Comparison of ENCODE assay signal across 12 mouse cellular contexts in genomic region chr11:104393196-104393595, GRCm38 (mm10).
DNase-seq lines count a peak whose midpoint lies in the region; ATAC-seq and TF ChIP-seq lines count a peak whose summit lies in the region.
"Had no signal": no experiment of that assay in that cellular context is flagged by ENCODE, and none has a peak within 500 bp of the region (broad histone marks: within the 10 kb centered on the region; RNA-seq: fewer than 3 reads in every experiment).

No protein-coding gene starts in this region.

- no peak for TF ChIP-seq EP300 in liver, postnatal 0 days (IDR thresholded peaks at IDR 0.05; ENCODE audit: low read depth)

- peak overlapping the region; percentile 46; the same call in 1 of the 2 replicates for H3K27ac ChIP-seq in liver, postnatal 0 days (ENCODE audit: low read depth)
- no peak overlapping the region for H3K27ac ChIP-seq in thymus, adult 2 months (ENCODE audit: control insufficient read depth, insufficient read depth, low read length)
- H3K27ac ChIP-seq: hindbrain, embryonic 13.5 days; limb, embryonic 13.5 days; neural tube, embryonic 12.5 days had no signal

- H3K4me1 ChIP-seq in liver, postnatal 0 days (ENCODE audit: insufficient read depth) = peaks cover 13% of the 10 kb centered on the region
- H3K4me1 ChIP-seq in thymus, adult 2 months (replicated peaks; ENCODE audit: control insufficient read depth, insufficient read depth, low read length) = no peaks in the 10 kb centered on the region
- H3K4me1 ChIP-seq: hindbrain, embryonic 13.5 days; limb, embryonic 13.5 days; neural tube, embryonic 12.5 days had no signal

- no peak overlapping the region for H3K4me3 ChIP-seq in liver, postnatal 0 days (ENCODE audit: low read depth, low read length)
- no peak overlapping the region for H3K4me3 ChIP-seq in thymus, adult 2 months (ENCODE audit: control insufficient read depth, insufficient read depth, low read length)
- H3K4me3 ChIP-seq: hindbrain, embryonic 13.5 days; limb, embryonic 13.5 days; megakaryocyte, embryonic 14.5 days; neural tube, embryonic 12.5 days had no signal

- intact Hi-C loops in heart, postnatal 10 days (cut with DNase I) = loop anchor here (5.0 kb wide), 1 partner anchor 44 kb away; no protein-coding TSS in a partner anchor

- H3K27me3 ChIP-seq in liver, postnatal 0 days (ENCODE audit: insufficient read depth, low read length) = no peaks in the 10 kb centered on the region
- H3K27me3 ChIP-seq in thymus, adult 2 months (ENCODE audit: control insufficient read depth, insufficient read depth, low read length) = no peaks in the 10 kb centered on the region
- H3K27me3 ChIP-seq: hindbrain, embryonic 13.5 days; limb, embryonic 13.5 days; megakaryocyte, embryonic 14.5 days; neural tube, embryonic 12.5 days had no signal

- no peaks in the 10 kb centered on the region for H3K9me3 ChIP-seq in liver, postnatal 0 days (ENCODE audit: low read length)
- H3K9me3 ChIP-seq: hindbrain, embryonic 13.5 days; limb, embryonic 13.5 days; megakaryocyte, embryonic 14.5 days; neural tube, embryonic 12.5 days had no signal

- H3K4me2 ChIP-seq in liver, postnatal 0 days (ENCODE audit: low read depth, low read length) = no peak overlapping the region
- H3K4me2 ChIP-seq: hindbrain, embryonic 13.5 days; limb, embryonic 13.5 days; neural tube, embryonic 12.5 days had no signal

- TF ChIP-seq CTCF in liver, postnatal 0 days (IDR thresholded peaks at IDR 0.05; ENCODE audit: low read depth) = no peak
- TF ChIP-seq CTCF in thymus, adult 2 months (IDR thresholded peaks at IDR 0.05; ENCODE audit: borderline replicate concordance, control insufficient read depth, extremely low read depth, insufficient read depth, low read length, poor library complexity) = no peak

- peak; percentile 10 to 39 for DNase-seq in heart, postnatal 10 days
- DNase-seq in heart, adult 11 months = no peak
- DNase-seq in liver, postnatal 0 days = no peak
- no peak for DNase-seq in liver
- peak; percentile 45 for DNase-seq in brain, adult 2 months (ENCODE audit: low read depth, low spot score)
- peak; percentile 24 for DNase-seq in gastrocnemius, postnatal 10 days
- no peak for DNase-seq in thymus, adult 2 months
- DNase-seq: thymus, adult 18-20 months had no signal

- no peak overlapping the region for H3K9ac ChIP-seq in liver, postnatal 0 days (replicated peaks)
- H3K9ac ChIP-seq: hindbrain, embryonic 13.5 days; limb, embryonic 13.5 days; neural tube, embryonic 12.5 days had no signal

- H3K36me3 ChIP-seq in liver, postnatal 0 days (replicated peaks; ENCODE audit: insufficient read depth, low read length) = no peaks in the 10 kb centered on the region; the same call in 1 of the 2 replicates
- H3K36me3 ChIP-seq in thymus, adult 2 months (ENCODE audit: control insufficient read depth, insufficient read depth, low read length) = peaks cover 7% of the 10 kb centered on the region; the same call in 1 of the 2 replicates
- H3K36me3 ChIP-seq: hindbrain, embryonic 13.5 days; neural tube, embryonic 12.5 days had no signal

- WGBS in liver, postnatal 0 days (ENCODE audit: insufficient replicate concordance) = 78% methylated on average over 6 of the region's 6 CpGs
- WGBS in thymus, adult 2 months = 92% methylated on average over 6 of the region's 6 CpGs

- TF ChIP-seq POLR2A in thymus, adult 2 months (IDR thresholded peaks at IDR 0.05; ENCODE audit: control insufficient read depth, extremely low read depth, insufficient read depth, low read length, poor library complexity) = no peak

- ATAC-seq in liver, postnatal 0 days = no peak

Comparison
In these comparisons a context has a peak if more than half of its experiments do, and no peak if none do; other contexts are left out.
1. DNase-seq: peak in heart, postnatal 10 days (2 of 2), brain, adult 2 months (single experiment) and gastrocnemius, postnatal 10 days (single experiment); none in heart, adult 11 months (single experiment), liver, postnatal 0 days (single experiment), liver (single experiment) and thymus, adult 2 months (single experiment).